Mouse (Mus musculus) thymus, adult 2 months (tissue): ENCODE data around the gene Sh2d7.

ENCODE experiments used
- CTCF ChIP-seq: fragments of 200-500 bp; IDR thresholded peaks from 2 replicates; pipeline ENCODE4 v1.5.1; 2012; ENCODE audit warnings: mild to moderate bottlenecking, control low read depth, low read length, moderate library complexity, borderline replicate concordance; ENCODE audit not compliant: control insufficient read depth, poor library complexity, insufficient read depth; ENCODE audit errors: extremely low read depth
- POLR2A ChIP-seq: fragments of 200-500 bp; IDR thresholded peaks from 2 replicates; pipeline ENCODE4 v1.6.1; 2012; ENCODE audit warnings: mild to moderate bottlenecking, low read length, control low read depth, moderate library complexity; ENCODE audit not compliant: control insufficient read depth, poor library complexity, insufficient read depth; ENCODE audit errors: extremely low read depth

DNA sequence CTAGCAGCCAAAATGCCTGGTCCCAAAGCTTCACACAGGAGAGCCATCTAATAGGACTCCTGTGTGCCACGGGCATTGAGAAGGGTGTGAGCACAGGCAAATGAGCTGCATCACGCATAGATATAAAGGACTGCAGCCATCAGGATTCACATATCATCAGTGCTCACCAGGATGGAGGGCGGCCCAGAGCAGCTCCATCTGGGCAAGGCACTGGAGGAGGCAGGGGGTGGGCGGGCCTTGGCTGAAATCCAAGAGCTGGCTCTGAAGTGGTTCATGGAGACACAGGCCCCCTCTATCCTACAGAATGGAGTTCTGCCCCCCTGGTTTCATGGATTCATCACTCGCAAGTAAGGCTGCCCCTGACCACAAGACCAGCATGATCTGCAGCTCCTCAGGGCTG lies 4.8 kb upstream of the Sh2d7 start:
- TF ChIP-seq POLR2A = no peak
- TF ChIP-seq CTCF = no peak
